Mouse (Mus musculus) bone marrow macrophage, adult 2 months (primary cell): ENCODE measurements around the gene Cd248.

Source experiments
- CTCF ChIP-seq: IDR thresholded peaks from 2 replicates; pipeline ENCODE4 v1.5.1; 2012; ENCODE audit warnings: low read depth, mild to moderate bottlenecking, low read length, moderate library complexity
- POLR2A ChIP-seq: IDR thresholded peaks from 2 replicates; pipeline ENCODE4 v1.6.1; 2012; ENCODE audit warnings: mild to moderate bottlenecking, low read depth, low read length, borderline replicate concordance

- TF ChIP-seq CTCF (no peak), POLR2A (no peak)
These were observed 45.9 kb downstream of the Cd248 start for GRCm38 (mm10) chr19:5113783-5114182.
